In the genomic region with DNA sequence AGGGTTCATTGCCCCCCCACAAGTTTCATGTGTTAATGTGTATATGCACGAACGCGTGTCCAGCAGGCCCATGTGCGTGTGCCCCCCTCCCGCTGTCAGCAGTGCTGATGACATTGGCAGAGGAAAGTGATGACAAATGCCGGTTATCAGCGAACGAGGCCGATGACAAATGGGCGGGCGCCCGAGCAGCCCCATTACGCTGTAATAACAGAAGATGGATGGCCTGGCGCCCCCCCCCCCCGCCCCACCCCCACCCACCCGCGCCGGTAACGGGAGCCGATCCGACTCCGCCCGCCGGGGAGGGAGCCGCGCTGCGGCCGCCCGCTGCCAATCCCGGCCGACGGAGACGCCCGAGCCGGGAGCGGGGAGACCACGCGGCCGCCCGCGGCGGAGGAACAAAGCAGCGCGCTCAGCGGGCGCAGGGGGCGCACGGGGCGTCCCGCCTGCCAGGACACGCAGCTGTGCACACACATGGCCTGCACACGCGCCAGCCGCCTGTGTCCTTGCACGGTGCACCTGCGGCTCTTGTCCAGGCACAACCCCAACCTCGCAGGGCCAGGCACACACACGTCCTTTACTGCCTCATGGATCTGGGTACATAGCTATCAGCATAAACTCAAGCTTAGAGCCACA, we compare ENCODE assay signal across 9 mouse cellular contexts. TPM values are rescaled to one million over a fixed set of nuclear protein-coding genes. Genes with fewer than 3 reads are reported as not detected.
A peak's percentile ranks its signal among the peaks of the same experiment; 100 is the strongest.
DNase-seq lines count a peak whose midpoint lies in the region; ATAC-seq and TF ChIP-seq lines count a peak whose summit lies in the region.
"Had no signal": no experiment of that assay in that cellular context is flagged by ENCODE, and none has a peak within 500 bp of the region (broad histone marks: within the 10 kb centered on the region; RNA-seq: fewer than 3 reads in every experiment).

No protein-coding gene starts in this region.

- peak; percentile 9; the same call in 1 of the 2 replicates for ATAC-seq in common myeloid progenitor, adult 5-6 weeks (replicated peaks; ENCODE audit: low read depth, poor library complexity, severe bottlenecking)
- ATAC-seq in heart, embryonic 15.5 days (replicated peaks; ENCODE audit: insufficient number of reproducible peaks, insufficient read depth, low FRiP score, low read depth) = peak; percentile 33
- ATAC-seq in midbrain, embryonic 15.5 days (replicated peaks) = peak; percentile 65

- peaks cover 19% of the 10 kb centered on the region for H3K4me1 ChIP-seq in heart, embryonic 15.5 days (replicated peaks)
- peaks cover 23% of the 10 kb centered on the region for H3K4me1 ChIP-seq in midbrain, embryonic 15.5 days
- peaks cover 23% of the 10 kb centered on the region for H3K4me1 ChIP-seq in testis, adult 2 months (ENCODE audit: control insufficient read depth, insufficient read depth, low read length)

- intact Hi-C loops in left cerebral cortex, postnatal 14 days (cut with DNase I) = loop anchor here (5.0 kb wide), 2 partner anchors 54 to 99 kb away; no protein-coding TSS in a partner anchor

- under 1% methylated on average over 49 of the region's 58 CpGs for WGBS in heart, embryonic 15.5 days
- WGBS in midbrain, embryonic 15.5 days = under 1% methylated on average over 34 of the region's 58 CpGs

- peaks cover 68% of the 10 kb centered on the region for H3K27me3 ChIP-seq in heart, embryonic 15.5 days
- peaks cover 36% of the 10 kb centered on the region for H3K27me3 ChIP-seq in midbrain, embryonic 15.5 days (replicated peaks)
- H3K27me3 ChIP-seq in testis, adult 2 months (ENCODE audit: control insufficient read depth, insufficient read depth, low read length) = no peaks in the 10 kb centered on the region

- peak overlapping the region; percentile 88 for H3K4me2 ChIP-seq in heart, embryonic 15.5 days
- H3K4me2 ChIP-seq in midbrain, embryonic 15.5 days = peak overlapping the region; percentile 81

- TF ChIP-seq POLR2A in testis, adult 2 months (IDR thresholded peaks at IDR 0.05; ENCODE audit: control insufficient read depth, low read depth, low read length) = no peak

- H3K4me3 ChIP-seq in heart, embryonic 15.5 days = peak overlapping the region; percentile 50
- peak overlapping the region; percentile 43 for H3K4me3 ChIP-seq in midbrain, embryonic 15.5 days
- peak overlapping the region; percentile 11 for H3K4me3 ChIP-seq in testis, adult 2 months (ENCODE audit: control insufficient read depth, low read depth, low read length)

- no peaks in the 10 kb centered on the region for H3K36me3 ChIP-seq in heart, embryonic 15.5 days
- H3K36me3 ChIP-seq in midbrain, embryonic 15.5 days (replicated peaks) = no peaks in the 10 kb centered on the region
- H3K36me3 ChIP-seq in testis, adult 2 months (ENCODE audit: control insufficient read depth, insufficient read depth, low read length) = no peaks in the 10 kb centered on the region

- DNase-seq in frontal cortex, postnatal 36 days (ENCODE audit: low spot score in 2 of 2) = peak; percentile 38 to 39
- no peak for DNase-seq in frontal cortex, postnatal 14 days (ENCODE audit: low spot score in 2 of 2)
- peak; percentile 36 for DNase-seq in ES-CJ7 (ENCODE audit: low read depth, low spot score)
- DNase-seq in left cerebral cortex, postnatal 14 days (ENCODE audit: low spot score in 2 of 2) = peak; percentile 61 to 62

- no peak overlapping the region for H3K27ac ChIP-seq in heart, embryonic 15.5 days
- H3K27ac ChIP-seq in midbrain, embryonic 15.5 days = peak overlapping the region; percentile 55
- H3K27ac ChIP-seq in testis, adult 2 months (ENCODE audit: control insufficient read depth, insufficient read depth, low read depth, low read length) = no peak overlapping the region
- H3K27ac ChIP-seq: macrophage had no signal

- no peaks in the 10 kb centered on the region for H3K9me3 ChIP-seq in heart, embryonic 15.5 days (replicated peaks)
- H3K9me3 ChIP-seq in midbrain, embryonic 15.5 days = no peaks in the 10 kb centered on the region

- peak overlapping the region; percentile 43 for H3K9ac ChIP-seq in heart, embryonic 15.5 days
- peak overlapping the region; percentile 50 for H3K9ac ChIP-seq in midbrain, embryonic 15.5 days

- no peak for TF ChIP-seq CTCF in testis, adult 2 months (IDR thresholded peaks at IDR 0.05; ENCODE audit: control insufficient read depth, insufficient read depth, insufficient replicate concordance, low read depth, low read length)

RNA-seq across cellular contexts. Expression of a gene that starts 18.8 kb away (rescaled TPM):
- 9.3 and 14.0 TPM in 2 replicates for total RNA-seq in common myeloid progenitor, adult 5-6 weeks (2017)
- polyA plus RNA-seq in heart, embryonic 15.5 days (2015; fragmentation: Nextera tagmentation; extraction: Ambion mirVana) = 11.5 and 14.7 TPM in 2 replicates
- 1 to 10 TPM; 7.6 to 7.7 TPM for total RNA-seq in left cerebral cortex, postnatal 14 days (2021)
- polyA plus RNA-seq in midbrain, embryonic 15.5 days (2015; fragmentation: Nextera tagmentation; extraction: Ambion mirVana) = 13.8 and 14.5 TPM in 2 replicates
- polyA plus RNA-seq in testis, adult 2 months (2012; rRNA removed) = 61.0 and 70.6 TPM in 2 replicates

RNA-seq across cellular contexts. Expression of a gene that starts 18.9 kb away (rescaled TPM):
- 27.9 and 29.5 TPM in 2 replicates for total RNA-seq in common myeloid progenitor, adult 5-6 weeks (2017)
- polyA plus RNA-seq in heart, embryonic 15.5 days (2015; fragmentation: Nextera tagmentation; extraction: Ambion mirVana) = 28.3 and 29.3 TPM in 2 replicates
- 10 to 100 TPM; 58.3 to 72.0 TPM for total RNA-seq in left cerebral cortex, postnatal 14 days (2021)
- polyA plus RNA-seq in midbrain, embryonic 15.5 days (2015; fragmentation: Nextera tagmentation; extraction: Ambion mirVana) = 60.3 and 65.8 TPM in 2 replicates
- polyA plus RNA-seq in testis, adult 2 months (2012; rRNA removed) = 21.2 and 25.0 TPM in 2 replicates

Comparison
In these comparisons a context has a peak if more than half of its experiments do, and no peak if none do; other contexts are left out.
1. DNase-seq: peak in frontal cortex, postnatal 36 days (2 of 2), ES-CJ7 (single experiment) and left cerebral cortex, postnatal 14 days (2 of 2); none in frontal cortex, postnatal 14 days (0 of 2).
2. ATAC-seq: peak in every context shown above with its lines; median percentile 65 in midbrain, embryonic 15.5 days; 33 in heart, embryonic 15.5 days; 9 in common myeloid progenitor, adult 5-6 weeks.
3. Peak in every context shown above with its lines, with median percentiles within 50 percentile points of each other: H3K4me3 ChIP-seq.